Mouse (Mus musculus): ENCODE results near the gene Pdxdc1. TPM values are rescaled to one million over a fixed set of nuclear protein-coding genes. Genes with fewer than 3 reads are reported as not detected.

Pdxdc1 gene
- 36.0 TPM for polyA plus RNA-seq (2012; fragmentation: generic; extraction: Trizol)
- long read RNA-seq, experiment 1, partial matches to known transcripts: 4 of 5 reads
- long read RNA-seq, experiment 1, other reads (novel, unspliced or antisense): 1 of 5 reads
- long read RNA-seq, experiment 2, full-length matches to known transcripts: 23 of 41 reads
- long read RNA-seq, experiment 2, partial matches to known transcripts: 5 of 41 reads
- long read RNA-seq, experiment 2, other reads (novel, unspliced or antisense): 13 of 41 reads

DNA sequence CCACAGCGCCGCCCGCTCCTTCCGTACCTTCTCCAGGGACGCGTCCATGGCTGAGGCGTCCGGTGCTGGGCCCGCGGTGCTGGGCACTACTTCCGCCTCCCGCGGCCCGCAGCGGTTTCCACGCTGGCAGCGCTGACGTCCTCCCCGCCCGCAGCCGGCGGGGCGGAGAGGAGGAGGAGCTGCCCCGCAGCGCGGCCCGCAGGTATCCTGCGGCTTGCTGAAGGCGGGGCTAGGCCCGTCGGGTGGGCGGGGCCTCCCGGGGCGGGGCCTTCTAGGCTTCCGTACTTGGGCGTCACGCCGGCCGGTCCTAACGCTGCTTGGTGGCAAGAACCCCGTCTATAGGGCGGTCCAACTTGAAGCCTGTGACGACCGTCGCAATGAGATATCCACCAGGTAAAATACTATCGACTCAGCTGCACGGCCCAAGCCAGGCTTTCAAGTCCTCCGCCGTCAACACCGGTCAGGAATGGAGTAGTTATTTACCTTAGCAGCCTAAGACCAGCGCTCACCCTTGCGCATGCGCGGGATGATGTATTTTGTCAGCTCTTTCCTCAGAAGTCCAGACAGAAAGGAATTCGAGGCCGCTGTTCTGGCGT is at the start of gene Pdxdc1, which contains the start of gene Mpv17l:
Pdxdc1 (minus strand) TSS at position 244 of the 596 bp plus-strand sequence.
Mpv17l (plus strand) TSS at position 274 of the 596 bp plus-strand sequence.
- Histone ChIP-seq H3K79me2 (ENCODE audit: control insufficient read depth, insufficient read depth) (peaks cover 61% of the 10 kb centered on the region), H3K79me3 (ENCODE audit: low read depth) (peaks cover 38% of the 10 kb centered on the region), H3ac (ENCODE audit: control insufficient read depth, insufficient read length, low read depth) (peak within 1 kb of the TSS; percentile 78), H3K4me3 (ENCODE audit: insufficient read depth, poor library complexity, severe bottlenecking) (peak within 1 kb of the TSS; percentile 74), H3K27me3 (ENCODE audit: control insufficient read depth, insufficient read depth, insufficient read length) (no peaks in the 10 kb centered on the region), H3K36me3 (ENCODE audit: control insufficient read depth, insufficient read depth) (peaks cover 6% of the 10 kb centered on the region)
- TF ChIP-seq MAX (IDR thresholded peaks at IDR 0.05) (no peak), CEBPB (IDR thresholded peaks at IDR 0.05; ENCODE audit: low read depth) (no peak), CTCF (IDR thresholded peaks at IDR 0.05; ENCODE audit: control insufficient read depth, insufficient read depth, insufficient read length) (no peak), FOSL1 (IDR thresholded peaks at IDR 0.05; ENCODE audit: insufficient read depth, low read length, poor library complexity, severe bottlenecking) (no peak), MYOG (IDR thresholded peaks at IDR 0.05; ENCODE audit: control insufficient read depth, extremely low read depth, insufficient read length) (no peak), USF1 (IDR thresholded peaks at IDR 0.05; ENCODE audit: low read depth) (no peak)

DNA sequence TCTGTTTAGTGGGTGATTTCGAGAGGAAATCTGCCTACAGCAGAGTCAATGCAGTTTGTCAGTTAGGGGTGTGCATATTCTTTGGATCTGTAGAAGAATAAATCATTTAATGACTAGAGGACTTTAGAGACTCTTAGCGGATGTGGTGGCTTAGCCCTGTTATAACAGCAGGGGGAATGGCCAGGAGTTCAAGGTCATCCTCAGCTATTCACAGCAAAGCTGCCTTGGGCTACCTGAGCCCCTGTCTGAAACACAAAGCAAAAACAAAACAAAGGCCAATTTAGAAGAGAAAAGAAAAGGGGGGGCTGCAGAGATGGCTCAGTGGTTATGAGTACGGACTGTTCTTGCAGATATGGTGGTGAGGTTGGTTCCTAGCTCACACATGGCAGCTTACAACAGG is 48.3 kb upstream of the Pdxdc1 start:
- Histone ChIP-seq H3K27me3 (ENCODE audit: control insufficient read depth, insufficient read depth, insufficient read length) (no peaks in the 10 kb centered on the region), H3ac (ENCODE audit: control insufficient read depth, insufficient read length, low read depth) (no peak overlapping the region), H3K79me3 (ENCODE audit: low read depth) (no peaks in the 10 kb centered on the region), H3K36me3 (ENCODE audit: control insufficient read depth, insufficient read depth) (no peaks in the 10 kb centered on the region), H3K4me3 (ENCODE audit: insufficient read depth, poor library complexity, severe bottlenecking) (no peak overlapping the region), H3K79me2 (ENCODE audit: control insufficient read depth, insufficient read depth) (no peaks in the 10 kb centered on the region)
- TF ChIP-seq MYOD1 (IDR thresholded peaks at IDR 0.05; ENCODE audit: control insufficient read depth, insufficient read length, low read depth) (no peak), CEBPB (IDR thresholded peaks at IDR 0.05; ENCODE audit: low read depth) (no peak), FOSL1 (IDR thresholded peaks at IDR 0.05; ENCODE audit: insufficient read depth, low read length, poor library complexity, severe bottlenecking) (no peak), USF1 (IDR thresholded peaks at IDR 0.05; ENCODE audit: low read depth) (no peak), CTCF (IDR thresholded peaks at IDR 0.05; ENCODE audit: control insufficient read depth, insufficient read depth, insufficient read length) (no peak), MYOG (IDR thresholded peaks at IDR 0.05; ENCODE audit: control insufficient read depth, extremely low read depth, insufficient read length) (no peak), MAX (IDR thresholded peaks at IDR 0.05) (no peak)

DNA sequence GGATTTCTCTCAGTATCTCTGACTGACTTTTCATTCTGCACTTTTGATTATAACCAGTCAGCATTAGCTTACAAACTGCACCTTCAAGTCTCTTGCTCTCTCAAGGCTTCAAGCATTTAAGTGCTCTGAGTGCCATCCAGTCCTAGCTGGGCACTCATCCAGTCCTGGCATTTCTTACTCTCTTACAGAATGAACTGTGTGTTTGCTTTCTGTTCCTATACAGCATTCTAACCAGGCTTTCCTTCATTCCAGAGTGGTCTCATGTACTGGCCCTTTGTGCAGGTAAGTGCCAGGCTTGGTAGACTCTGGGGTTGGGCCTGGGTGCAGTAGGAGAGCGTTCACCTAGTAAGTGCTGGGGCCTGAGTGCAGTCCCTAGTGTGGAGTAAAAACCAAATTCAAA is 43.4 kb upstream of the Pdxdc1 start:
- Histone ChIP-seq H3K27me3 (ENCODE audit: control insufficient read depth, insufficient read depth, insufficient read length) (no peaks in the 10 kb centered on the region), H3K4me3 (ENCODE audit: insufficient read depth, poor library complexity, severe bottlenecking) (no peak overlapping the region), H3K79me3 (ENCODE audit: low read depth) (no peaks in the 10 kb centered on the region), H3K36me3 (ENCODE audit: control insufficient read depth, insufficient read depth) (no peaks in the 10 kb centered on the region), H3ac (ENCODE audit: control insufficient read depth, insufficient read length, low read depth) (no peak overlapping the region), H3K79me2 (ENCODE audit: control insufficient read depth, insufficient read depth) (no peaks in the 10 kb centered on the region)
- TF ChIP-seq MYOG (IDR thresholded peaks at IDR 0.05; ENCODE audit: control insufficient read depth, extremely low read depth, insufficient read length) (no peak), USF1 (IDR thresholded peaks at IDR 0.05; ENCODE audit: low read depth) (no peak), FOSL1 (IDR thresholded peaks at IDR 0.05; ENCODE audit: insufficient read depth, low read length, poor library complexity, severe bottlenecking) (no peak), CTCF (IDR thresholded peaks at IDR 0.05; ENCODE audit: control insufficient read depth, insufficient read depth, insufficient read length) (no peak), CEBPB (IDR thresholded peaks at IDR 0.05; ENCODE audit: low read depth) (no peak), MYOD1 (IDR thresholded peaks at IDR 0.05; ENCODE audit: control insufficient read depth, insufficient read length, low read depth) (no peak), MAX (IDR thresholded peaks at IDR 0.05) (no peak)

DNA sequence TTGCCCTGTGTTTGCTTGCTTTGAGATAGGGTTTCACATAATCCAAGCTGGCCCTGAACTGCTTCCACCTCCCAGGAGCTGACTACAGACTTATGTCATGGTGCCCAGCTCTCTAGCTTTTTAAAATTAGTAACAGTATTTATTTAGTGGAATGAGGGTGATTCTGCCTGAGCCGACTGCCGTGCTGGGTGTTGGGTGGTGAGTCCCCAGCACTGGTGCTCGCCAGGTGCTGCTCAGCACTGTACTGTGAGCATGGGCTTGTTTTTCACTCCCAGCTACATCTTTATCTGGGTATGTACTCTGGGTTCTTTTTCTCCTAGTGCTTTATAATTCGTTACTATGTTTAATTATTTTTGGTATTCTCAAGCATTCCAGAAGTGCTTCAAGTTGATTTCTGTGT is 42.2 kb upstream of the Pdxdc1 start:
- Histone ChIP-seq H3K79me2 (ENCODE audit: control insufficient read depth, insufficient read depth) (no peaks in the 10 kb centered on the region), H3K27me3 (ENCODE audit: control insufficient read depth, insufficient read depth, insufficient read length) (no peaks in the 10 kb centered on the region), H3K79me3 (ENCODE audit: low read depth) (no peaks in the 10 kb centered on the region), H3ac (ENCODE audit: control insufficient read depth, insufficient read length, low read depth) (no peak overlapping the region), H3K4me3 (ENCODE audit: insufficient read depth, poor library complexity, severe bottlenecking) (no peak overlapping the region), H3K36me3 (ENCODE audit: control insufficient read depth, insufficient read depth) (no peaks in the 10 kb centered on the region)
- TF ChIP-seq CTCF (IDR thresholded peaks at IDR 0.05; ENCODE audit: control insufficient read depth, insufficient read depth, insufficient read length) (no peak), CEBPB (IDR thresholded peaks at IDR 0.05; ENCODE audit: low read depth) (no peak), FOSL1 (IDR thresholded peaks at IDR 0.05; ENCODE audit: insufficient read depth, low read length, poor library complexity, severe bottlenecking) (no peak), USF1 (IDR thresholded peaks at IDR 0.05; ENCODE audit: low read depth) (no peak), MAX (IDR thresholded peaks at IDR 0.05) (no peak), MYOD1 (IDR thresholded peaks at IDR 0.05; ENCODE audit: control insufficient read depth, insufficient read length, low read depth) (no peak), MYOG (IDR thresholded peaks at IDR 0.05; ENCODE audit: control insufficient read depth, extremely low read depth, insufficient read length) (no peak)

DNA sequence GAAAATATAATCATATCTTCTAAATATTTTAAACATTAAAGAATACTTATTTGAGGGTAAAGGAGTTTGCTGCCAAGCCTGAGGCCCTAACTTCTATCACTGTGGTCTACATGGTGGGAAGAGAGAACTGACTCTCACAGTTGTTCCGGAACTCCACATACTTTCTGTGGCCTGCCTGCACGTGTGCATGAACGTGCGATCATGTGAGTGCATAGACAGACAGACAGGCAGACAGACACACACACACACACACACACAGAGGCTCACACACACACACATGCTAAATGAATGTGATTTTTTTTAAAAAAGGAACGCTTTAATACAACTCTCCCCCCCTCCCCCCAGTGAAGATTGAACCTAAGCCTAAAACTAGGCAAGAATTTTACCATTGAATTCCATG is 41.8 kb upstream of the Pdxdc1 start:
- no peak overlapping the region for H3ac ChIP-seq (ENCODE audit: control insufficient read depth, insufficient read length, low read depth)
- no peaks in the 10 kb centered on the region for H3K27me3 ChIP-seq (ENCODE audit: control insufficient read depth, insufficient read depth, insufficient read length)
- H3K79me3 ChIP-seq (ENCODE audit: low read depth): no peaks in the 10 kb centered on the region
- H3K79me2 ChIP-seq (ENCODE audit: control insufficient read depth, insufficient read depth): no peaks in the 10 kb centered on the region
- H3K36me3 ChIP-seq (ENCODE audit: control insufficient read depth, insufficient read depth): no peaks in the 10 kb centered on the region
- H3K4me3 ChIP-seq (ENCODE audit: insufficient read depth, poor library complexity, severe bottlenecking): no peak overlapping the region
- TF ChIP-seq CEBPB (IDR thresholded peaks at IDR 0.05; ENCODE audit: low read depth) (no peak), MYOG (IDR thresholded peaks at IDR 0.05; ENCODE audit: control insufficient read depth, extremely low read depth, insufficient read length) (no peak), FOSL1 (IDR thresholded peaks at IDR 0.05; ENCODE audit: insufficient read depth, low read length, poor library complexity, severe bottlenecking) (no peak), MYOD1 (IDR thresholded peaks at IDR 0.05; ENCODE audit: control insufficient read depth, insufficient read length, low read depth) (no peak), CTCF (IDR thresholded peaks at IDR 0.05; ENCODE audit: control insufficient read depth, insufficient read depth, insufficient read length) (no peak), USF1 (IDR thresholded peaks at IDR 0.05; ENCODE audit: low read depth) (no peak), MAX (IDR thresholded peaks at IDR 0.05) (no peak)
